Mouse (Mus musculus): ENCODE measurements around the gene Ano4. TPM values are rescaled to one million over a fixed set of nuclear protein-coding genes. Genes with fewer than 3 reads are reported as not detected.

Gene Ano4
- polyA plus RNA-seq, 1 experiment from 2014 or later, result not detected

DNA sequence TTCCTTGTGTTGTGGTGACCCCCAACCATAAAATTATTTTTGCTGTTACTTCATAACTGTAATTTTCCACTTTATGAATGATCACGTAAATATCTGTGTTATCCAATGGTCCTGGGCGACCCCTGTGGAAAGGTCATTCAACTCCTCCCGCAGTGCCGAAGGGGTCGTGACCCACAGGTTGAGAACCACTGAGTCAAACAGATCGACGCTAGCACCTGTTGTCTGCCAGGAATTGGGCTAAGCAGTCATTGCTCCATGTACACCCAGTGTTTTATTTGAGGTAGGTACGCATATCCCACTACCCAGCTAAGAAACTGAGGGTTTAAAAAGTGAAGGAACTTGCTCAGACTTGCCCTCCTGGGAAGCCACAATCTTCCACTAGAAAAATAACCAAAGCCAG lies 14.8 kb downstream of the Ano4 start:
- H3K27ac ChIP-seq, result no peak overlapping the region
- H3K79me2 ChIP-seq (ENCODE audit: inconsistent target), result no peaks in the 10 kb centered on the region
- 95% methylated on average over 8 of the region's 8 CpGs for WGBS (ENCODE audit: missing documents)
- no peak overlapping the region for H3K4me3 ChIP-seq (ENCODE audit: inconsistent target)
- no peaks in the 10 kb centered on the region for H3K36me3 ChIP-seq (ENCODE audit: inconsistent target)

DNA sequence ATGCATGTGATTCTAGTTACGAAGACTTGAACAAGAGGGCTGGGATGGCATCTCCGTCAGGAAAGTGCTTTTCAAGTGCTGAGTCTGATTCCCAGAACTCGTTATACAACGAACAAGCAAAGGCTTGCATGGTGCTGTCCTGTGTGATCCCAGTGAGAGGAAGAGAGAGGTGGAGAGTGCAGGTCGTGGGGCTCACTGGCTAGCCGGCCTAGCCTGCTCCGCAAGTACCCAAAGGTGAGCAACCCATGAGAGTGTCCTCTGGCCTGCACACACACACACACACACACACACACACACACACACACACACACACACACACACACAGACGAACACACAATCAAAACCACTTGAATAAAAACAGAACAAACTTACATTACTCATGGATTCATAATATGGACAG lies 15.7 kb downstream of the Ano4 start:
- Histone ChIP-seq H3K4me3 (ENCODE audit: inconsistent target) (no peak overlapping the region), H3K79me2 (ENCODE audit: inconsistent target) (no peaks in the 10 kb centered on the region), H3K36me3 (ENCODE audit: inconsistent target) (no peaks in the 10 kb centered on the region), H3K27ac (no peak overlapping the region)
- 88% methylated on average over 8 of the region's 8 CpGs for WGBS (ENCODE audit: missing documents)

GRCm38 (mm10) chr10:89327004-89327511 lies 17.5 kb downstream of the Ano4 start:
- 35% methylated on average over 15 of the region's 15 CpGs for WGBS (ENCODE audit: missing documents)
- Histone ChIP-seq H3K36me3 (ENCODE audit: inconsistent target) (no peaks in the 10 kb centered on the region), H3K79me2 (ENCODE audit: inconsistent target) (no peaks in the 10 kb centered on the region), H3K4me3 (ENCODE audit: inconsistent target) (no peak overlapping the region), H3K27ac (no peak overlapping the region)

- no peak overlapping the region for H3K4me3 ChIP-seq (ENCODE audit: inconsistent target)
- H3K79me2 ChIP-seq (ENCODE audit: inconsistent target), result no peaks in the 10 kb centered on the region
- no peak overlapping the region for H3K27ac ChIP-seq
- 100% methylated on average over 4 of the region's 5 CpGs for WGBS (ENCODE audit: missing documents)
- H3K36me3 ChIP-seq (ENCODE audit: inconsistent target), result no peaks in the 10 kb centered on the region
Measured at GRCm38 (mm10) chr10:89326383-89326782, 18.2 kb downstream of the Ano4 start.

DNA sequence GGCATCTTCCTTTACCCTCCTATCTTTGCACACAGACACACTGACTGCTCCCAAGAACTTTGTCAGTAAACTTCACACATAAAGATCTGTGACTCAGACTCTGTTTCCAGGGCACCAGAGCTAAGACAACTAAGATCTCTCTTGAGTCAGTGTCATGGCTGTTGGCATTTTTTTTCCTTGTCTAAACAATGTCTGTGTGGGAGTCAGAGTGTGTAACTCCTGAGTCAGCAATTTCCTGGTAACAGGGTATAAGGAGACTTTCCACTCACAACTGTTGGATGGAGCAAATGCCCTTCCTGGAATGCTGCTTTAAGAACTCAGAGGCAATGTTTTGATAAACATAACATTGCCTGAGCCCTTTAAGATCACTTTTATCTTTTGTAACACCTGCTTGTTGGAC lies 37.0 kb downstream of the Ano4 start:
- Histone ChIP-seq H3K79me2 (ENCODE audit: inconsistent target) (no peaks in the 10 kb centered on the region), H3K36me3 (ENCODE audit: inconsistent target) (no peaks in the 10 kb centered on the region), H3K27ac (no peak overlapping the region), H3K4me3 (ENCODE audit: inconsistent target) (no peak overlapping the region)

GRCm38 (mm10) chr10:89300346-89300745 lies 44.2 kb downstream of the Ano4 start:
- Histone ChIP-seq H3K4me3 (ENCODE audit: inconsistent target) (no peak overlapping the region), H3K79me2 (ENCODE audit: inconsistent target) (no peaks in the 10 kb centered on the region), H3K36me3 (ENCODE audit: inconsistent target) (no peaks in the 10 kb centered on the region), H3K27ac (no peak overlapping the region)
- 73% methylated on average over 2 of the region's 2 CpGs for WGBS (ENCODE audit: missing documents)

GRCm38 (mm10) chr10:89292784-89293183 lies 51.8 kb downstream of the Ano4 start:
- WGBS (ENCODE audit: missing documents), result 86% methylated on average over 3 of the region's 3 CpGs
- no peaks in the 10 kb centered on the region for H3K36me3 ChIP-seq (ENCODE audit: inconsistent target)
- no peak overlapping the region for H3K27ac ChIP-seq
- H3K79me2 ChIP-seq (ENCODE audit: inconsistent target), result no peaks in the 10 kb centered on the region
- H3K4me3 ChIP-seq (ENCODE audit: inconsistent target), result no peak overlapping the region

DNA sequence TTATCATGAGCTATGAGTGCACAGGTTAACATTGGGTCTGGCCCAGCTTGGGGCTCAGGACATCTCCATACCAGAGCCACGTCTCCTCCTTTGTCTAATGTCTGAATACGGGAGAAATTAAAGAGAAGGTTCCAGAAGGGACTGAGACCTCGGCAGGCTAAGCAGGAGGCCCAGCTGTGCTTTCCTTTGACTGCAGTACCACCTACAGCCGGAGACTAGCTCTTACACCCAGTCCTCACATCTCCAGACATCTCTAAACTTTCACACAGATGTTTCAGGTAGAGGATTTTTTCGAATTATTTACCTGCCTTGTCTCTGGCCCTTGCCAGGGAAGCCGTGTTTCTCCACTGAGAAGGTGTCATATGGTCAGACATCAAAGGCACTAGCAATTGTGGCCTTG lies 53.9 kb downstream of the Ano4 start:
- Histone ChIP-seq H3K27ac (no peak overlapping the region), H3K4me3 (ENCODE audit: inconsistent target) (no peak overlapping the region), H3K79me2 (ENCODE audit: inconsistent target) (no peaks in the 10 kb centered on the region), H3K36me3 (ENCODE audit: inconsistent target) (no peaks in the 10 kb centered on the region)
- 64% methylated on average over 6 of the region's 6 CpGs for WGBS (ENCODE audit: missing documents)

- no peaks in the 10 kb centered on the region for H3K36me3 ChIP-seq (ENCODE audit: inconsistent target)
- WGBS (ENCODE audit: missing documents), result 85% methylated on average over 3 of the region's 4 CpGs
- H3K27ac ChIP-seq, result no peak overlapping the region
- H3K4me3 ChIP-seq (ENCODE audit: inconsistent target), result no peak overlapping the region
- H3K79me2 ChIP-seq (ENCODE audit: inconsistent target), result no peaks in the 10 kb centered on the region
Measured at GRCm38 (mm10) chr10:89289290-89289689, 55.3 kb downstream of the Ano4 start.

DNA sequence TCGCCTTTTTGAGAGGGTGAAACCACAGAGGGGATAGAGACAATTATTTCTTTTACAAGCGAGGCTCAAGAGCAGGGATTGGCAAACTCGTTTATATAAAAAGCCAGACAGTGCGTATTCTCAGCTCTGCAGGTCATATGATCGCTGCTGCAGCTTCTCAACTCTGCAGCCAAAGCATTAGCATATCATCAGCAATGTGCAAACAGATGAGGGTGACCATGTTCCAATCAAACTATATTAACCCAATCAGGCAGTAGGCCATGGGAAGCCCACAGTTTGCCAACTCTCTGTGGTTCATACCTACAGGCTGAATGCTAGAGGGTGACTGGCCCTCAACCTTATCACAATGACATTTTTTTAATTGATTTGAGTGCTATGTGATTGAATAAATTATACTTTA lies 64.2 kb downstream of the Ano4 start:
- Histone ChIP-seq H3K36me3 (ENCODE audit: inconsistent target) (no peaks in the 10 kb centered on the region), H3K4me3 (ENCODE audit: inconsistent target) (no peak overlapping the region), H3K27ac (no peak overlapping the region), H3K79me2 (ENCODE audit: inconsistent target) (no peaks in the 10 kb centered on the region)
- WGBS (ENCODE audit: missing documents), result 87% methylated on average over 5 of the region's 5 CpGs

DNA sequence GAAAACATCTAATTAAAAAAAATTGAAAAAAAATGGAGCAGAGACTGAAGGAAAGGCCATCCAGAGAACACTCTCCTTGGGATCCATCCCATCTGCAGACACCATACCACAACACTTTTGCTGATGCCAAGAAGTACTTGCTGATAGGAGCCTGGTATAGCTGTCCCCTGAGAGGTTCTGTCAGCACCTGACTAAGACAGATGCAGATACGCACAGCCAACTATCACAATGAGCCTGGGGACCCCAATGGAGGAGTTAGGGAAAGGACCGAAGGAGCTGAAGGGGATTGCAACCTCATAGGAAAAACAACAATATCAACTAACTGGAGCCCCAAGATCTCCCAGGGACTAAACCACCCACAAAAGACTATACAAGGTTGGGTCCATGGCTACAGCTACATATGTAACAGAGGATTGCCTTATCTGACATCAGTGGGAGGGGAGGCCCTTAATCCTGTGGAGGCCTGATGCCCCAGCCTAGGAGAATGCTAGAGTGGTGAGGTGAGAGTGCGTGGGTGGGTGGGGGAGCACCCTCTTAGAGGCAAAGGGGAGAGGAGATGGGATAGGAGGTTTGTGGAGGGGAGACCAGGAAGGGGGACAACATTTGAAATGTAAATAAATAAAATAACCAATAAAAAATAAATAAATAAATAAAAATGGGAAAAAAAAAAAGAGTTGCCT lies 71.4 kb downstream of the Ano4 start:
- Histone ChIP-seq H3K4me3 (ENCODE audit: inconsistent target) (no peak overlapping the region), H3K27ac (no peak overlapping the region), H3K79me2 (ENCODE audit: inconsistent target) (no peaks in the 10 kb centered on the region), H3K36me3 (ENCODE audit: inconsistent target) (no peaks in the 10 kb centered on the region)
- WGBS (ENCODE audit: missing documents), result 80% methylated on average over 2 of the region's 3 CpGs

- 39% methylated on average over 3 of the region's 3 CpGs for WGBS (ENCODE audit: missing documents)
- no peaks in the 10 kb centered on the region for H3K79me2 ChIP-seq (ENCODE audit: inconsistent target)
- no peak overlapping the region for H3K27ac ChIP-seq
- H3K4me3 ChIP-seq (ENCODE audit: inconsistent target), result no peak overlapping the region
- no peaks in the 10 kb centered on the region for H3K36me3 ChIP-seq (ENCODE audit: inconsistent target)
Measured at GRCm38 (mm10) chr10:89267312-89267711, 77.2 kb downstream of the Ano4 start.

DNA sequence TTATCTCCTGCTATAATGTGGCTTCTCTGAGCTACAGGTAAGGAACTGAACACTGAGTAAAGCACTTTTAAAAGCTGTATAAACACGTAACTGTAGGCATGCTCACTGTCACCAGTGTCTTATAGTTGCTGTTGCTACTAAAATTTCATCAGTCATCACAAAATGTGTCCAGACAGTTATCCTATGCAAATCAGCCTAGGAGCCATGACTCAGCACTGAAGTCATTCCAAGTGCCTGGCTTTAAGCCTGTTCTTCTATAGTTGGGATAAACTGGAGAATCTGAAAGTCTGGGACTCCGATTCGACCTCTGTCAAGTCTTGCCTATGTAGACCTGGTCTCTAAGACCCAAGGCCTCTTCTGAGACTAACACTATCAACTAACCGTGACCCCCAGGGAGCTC lies 81.2 kb downstream of the Ano4 start:
- Histone ChIP-seq H3K4me3 (ENCODE audit: inconsistent target) (no peak overlapping the region), H3K27ac (no peak overlapping the region), H3K36me3 (ENCODE audit: inconsistent target) (no peaks in the 10 kb centered on the region), H3K79me2 (ENCODE audit: inconsistent target) (no peaks in the 10 kb centered on the region)
- 89% methylated on average over 4 of the region's 4 CpGs for WGBS (ENCODE audit: missing documents)

- Histone ChIP-seq H3K36me3 (ENCODE audit: inconsistent target) (no peaks in the 10 kb centered on the region), H3K4me3 (ENCODE audit: inconsistent target) (no peak overlapping the region), H3K79me2 (ENCODE audit: inconsistent target) (no peaks in the 10 kb centered on the region), H3K27ac (no peak overlapping the region)
- WGBS (ENCODE audit: missing documents), result 8% methylated on average over 16 of the region's 16 CpGs
Measured at GRCm38 (mm10) chr10:89257457-89258381, 86.8 kb downstream of the Ano4 start.

DNA sequence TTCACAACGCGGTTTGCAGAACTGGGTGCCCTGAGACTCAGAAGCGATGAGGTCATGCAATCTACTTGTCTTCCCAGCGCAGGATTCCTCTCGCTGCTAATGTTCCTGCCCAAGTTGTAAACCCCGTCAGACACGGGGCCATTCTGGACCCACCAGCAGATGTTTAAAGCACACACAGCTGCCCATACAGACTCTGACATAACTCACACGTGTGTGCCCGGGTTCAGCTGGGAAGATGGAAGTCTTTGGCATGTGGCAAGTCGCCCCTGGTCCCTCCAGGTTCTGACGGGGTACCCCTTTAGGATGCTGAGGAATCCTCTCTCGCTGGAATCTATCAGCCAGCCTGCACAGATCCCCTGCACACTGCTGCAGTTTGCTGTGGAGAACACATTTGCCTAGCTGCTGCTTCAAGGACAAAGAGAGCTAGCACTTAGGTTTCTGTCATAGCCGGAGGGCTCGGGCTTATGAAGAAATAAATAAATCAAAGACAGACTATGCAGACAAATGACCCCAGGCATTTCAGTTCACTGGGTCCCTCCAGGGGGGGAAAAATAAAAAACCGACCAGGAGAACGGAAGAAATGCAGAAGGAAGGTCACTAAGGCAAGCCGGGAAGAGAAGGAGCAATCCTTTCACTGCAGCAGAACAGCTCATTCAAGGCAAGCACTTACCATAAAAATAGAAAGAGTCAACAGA lies 87.7 kb downstream of the Ano4 start:
- Histone ChIP-seq H3K79me2 (ENCODE audit: inconsistent target) (no peaks in the 10 kb centered on the region), H3K27ac (no peak overlapping the region), H3K36me3 (ENCODE audit: inconsistent target) (no peaks in the 10 kb centered on the region), H3K4me3 (ENCODE audit: inconsistent target) (no peak overlapping the region)
- WGBS (ENCODE audit: missing documents), result 5% methylated on average over 17 of the region's 17 CpGs
